In the genomic region with DNA sequence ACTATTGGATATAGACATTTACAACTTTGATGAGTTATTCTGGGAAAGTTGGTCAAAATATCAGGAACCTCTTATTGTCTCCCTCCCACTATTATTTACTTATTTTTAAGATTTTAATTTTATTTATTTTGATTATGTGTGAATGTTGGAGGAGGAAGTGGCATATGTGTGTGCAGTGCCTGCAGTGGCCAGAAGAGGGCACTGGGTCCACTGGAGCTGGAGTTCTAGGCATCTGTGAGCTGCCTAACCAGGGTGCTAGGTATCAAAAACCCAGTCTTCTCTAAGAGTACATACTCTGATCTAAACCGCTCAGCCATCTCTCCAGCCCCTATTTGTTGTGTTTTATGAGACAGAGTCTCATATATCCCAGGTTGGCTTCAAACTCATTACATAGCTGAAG, we compare ENCODE assay signal across 15 mouse cellular contexts. TPM values are rescaled to one million over a fixed set of nuclear protein-coding genes. Genes with fewer than 3 reads are reported as not detected.
DNase-seq lines count a peak whose midpoint lies in the region; ATAC-seq and TF ChIP-seq lines count a peak whose summit lies in the region.
"Had no signal": no experiment of that assay in that cellular context is flagged by ENCODE, and none has a peak within 500 bp of the region (broad histone marks: within the 10 kb centered on the region; RNA-seq: fewer than 3 reads in every experiment).

No protein-coding gene starts in this region.

- no peaks in the 10 kb centered on the region for H3K27me3 ChIP-seq in forebrain, postnatal 0 days (ENCODE audit: insufficient read depth, low read length)
- peaks cover 14% of the 10 kb centered on the region for H3K27me3 ChIP-seq in forebrain, embryonic 10.5 days (ENCODE audit: poor library complexity, severe bottlenecking)
- H3K27me3 ChIP-seq in Patski = no peaks in the 10 kb centered on the region

- peak; percentile 45 for TF ChIP-seq CTCF in forebrain, postnatal 0 days (IDR thresholded peaks at IDR 0.05; ENCODE audit: low read depth)
- TF ChIP-seq CTCF in Patski (IDR thresholded peaks at IDR 0.05) = peak; percentile 68

- H3K9ac ChIP-seq in forebrain, postnatal 0 days = no peak overlapping the region
- H3K9ac ChIP-seq: heart, embryonic 13.5 days; neural tube, embryonic 12.5 days had no signal

- 100% methylated on average over 1 of the region's 1 CpGs for WGBS in forebrain, postnatal 0 days
- 94% methylated on average over 1 of the region's 1 CpGs for WGBS in forebrain, embryonic 10.5 days

- in situ Hi-C loops in Patski (cut with MboI; ENCODE audit: low pct_unique_long_range_greater_than_20kb) = loop anchor here (5.0 kb wide), 1 partner anchor 166 kb away; no protein-coding TSS in a partner anchor

- DNase-seq in forebrain, postnatal 0 days = no peak
- DNase-seq in forebrain, embryonic 10.5 days (ENCODE audit: extremely low spot score, low spot score) = no peak
- peak; percentile 19 for DNase-seq in lung, postnatal 36 days
- no peak for DNase-seq in lung, postnatal 10 days
- no peak for DNase-seq in Patski (ENCODE audit: low read depth, low spot score)
- no peak for DNase-seq in yolk sac, embryonic 10.5 days (ENCODE audit: low spot score)
- DNase-seq: spleen, adult 18-20 months had no signal

- H3K27ac ChIP-seq in forebrain, postnatal 0 days (ENCODE audit: low read depth, low read length) = no peak overlapping the region
- no peak overlapping the region for H3K27ac ChIP-seq in forebrain, embryonic 10.5 days
- H3K27ac ChIP-seq: heart, embryonic 13.5 days; neural tube, embryonic 12.5 days had no signal

- POLR2A ChIA-PET in Patski (lab: Charles Lee) = interaction anchor here (1.8 kb wide), 1 partner anchor 18 kb away, joined by 5 read pairs; a partner anchor contains a TSS

- no peaks in the 10 kb centered on the region for H3K4me1 ChIP-seq in forebrain, postnatal 0 days (ENCODE audit: insufficient read depth)
- peaks cover 14% of the 10 kb centered on the region for H3K4me1 ChIP-seq in forebrain, embryonic 10.5 days

- no peak overlapping the region for H3K4me2 ChIP-seq in forebrain, postnatal 0 days (ENCODE audit: low read depth)
- H3K4me2 ChIP-seq: heart, embryonic 13.5 days; neural tube, embryonic 12.5 days had no signal

- ATAC-seq in forebrain, postnatal 0 days = no peak
- no peak for ATAC-seq in Patski
- ATAC-seq in megakaryocyte progenitor cell, adult 5-6 weeks (replicated peaks; ENCODE audit: poor library complexity) = peak; percentile 39
- no peak for ATAC-seq in granulocyte monocyte progenitor cell, adult 5-6 weeks (replicated peaks; ENCODE audit: poor library complexity, severe bottlenecking)
- ATAC-seq: forebrain, embryonic 16.5 days had no signal

- CTCF ChIA-PET in Patski (lab: Charles Lee) = interaction anchor here (0.8 to 7.8 kb wide), 3 partner anchors 9 to 71 kb away, joined by 3 to 43 read pairs (median 3); a partner anchor contains a TSS

- H3K36me3 ChIP-seq in forebrain, postnatal 0 days (ENCODE audit: insufficient read depth) = peaks cover 2% of the 10 kb centered on the region; the same call in 1 of the 2 replicates
- H3K36me3 ChIP-seq in forebrain, embryonic 10.5 days (replicated peaks) = no peaks in the 10 kb centered on the region

- H3K9me3 ChIP-seq in forebrain, postnatal 0 days (ENCODE audit: low read length) = no peaks in the 10 kb centered on the region
- H3K9me3 ChIP-seq in forebrain, embryonic 10.5 days = no peaks in the 10 kb centered on the region
- H3K9me3 ChIP-seq: heart, embryonic 13.5 days; neural tube, embryonic 12.5 days had no signal

- no peak overlapping the region for H3K4me3 ChIP-seq in forebrain, postnatal 0 days (ENCODE audit: low read depth, low read length)
- no peak overlapping the region for H3K4me3 ChIP-seq in forebrain, embryonic 10.5 days
- H3K4me3 ChIP-seq: heart, embryonic 13.5 days; neural tube, embryonic 12.5 days had no signal

RNA-seq across cellular contexts. Expression of a gene that starts 3.1 kb away (rescaled TPM):
- 18.9 and 22.2 TPM in 2 replicates for total RNA-seq in forebrain, postnatal 0 days (2014; rRNA removed)
- polyA plus RNA-seq in forebrain, postnatal 0 days (2015; fragmentation: Nextera tagmentation; extraction: Ambion mirVana) = 17.4 and 18.1 TPM in 2 replicates
- 12.2 and 12.5 TPM in 2 replicates for polyA plus RNA-seq in forebrain, embryonic 10.5 days (2016; fragmentation: Nextera tagmentation; extraction: Ambion mirVana)
- polyA plus RNA-seq in Patski (2021) = 13.4 TPM
- total RNA-seq in megakaryocyte progenitor cell, adult 5-6 weeks (2015) = 5.3 and 5.9 TPM in 2 replicates
- total RNA-seq in megakaryocyte progenitor cell, adult 5-6 weeks (2017) = 16.6 and 18.4 TPM in 2 replicates
- total RNA-seq in granulocyte monocyte progenitor cell, adult 5-6 weeks (2014; fragmentation: Nextera tagmentation) = 6.1 and 9.3 TPM in 2 replicates
- 16.5 and 19.5 TPM in 2 replicates for total RNA-seq in granulocyte monocyte progenitor cell, adult 5-6 weeks (2017)

RNA-seq across cellular contexts. Expression of a gene that starts 15.7 kb away (rescaled TPM):
- 0.86 and 1.0 TPM in 2 replicates for total RNA-seq in forebrain, postnatal 0 days (2014; rRNA removed)
- 0.48 and 1.0 TPM in 2 replicates for polyA plus RNA-seq in forebrain, postnatal 0 days (2015; fragmentation: Nextera tagmentation; extraction: Ambion mirVana)
- polyA plus RNA-seq in forebrain, embryonic 10.5 days (2016; fragmentation: Nextera tagmentation; extraction: Ambion mirVana) = 0.49 and 0.60 TPM in 2 replicates
- 0.12 TPM for polyA plus RNA-seq in Patski (2021)
- 0.22 TPM in 1 of 2 replicates, not detected in the other for total RNA-seq in megakaryocyte progenitor cell, adult 5-6 weeks (2015)
- total RNA-seq in megakaryocyte progenitor cell, adult 5-6 weeks (2017) = 0.07 TPM in 1 of 2 replicates, not detected in the other
- not detected in 2 replicates for total RNA-seq in granulocyte monocyte progenitor cell, adult 5-6 weeks (2014; fragmentation: Nextera tagmentation)
- total RNA-seq in granulocyte monocyte progenitor cell, adult 5-6 weeks (2017) = 0.26 and 6.3 TPM in 2 replicates

RNA-seq across cellular contexts. Expression of a gene that starts 18.0 kb away (rescaled TPM):
- total RNA-seq in forebrain, postnatal 0 days (2014; rRNA removed) = 77.8 and 78.3 TPM in 2 replicates
- 41.4 and 59.5 TPM in 2 replicates for polyA plus RNA-seq in forebrain, postnatal 0 days (2015; fragmentation: Nextera tagmentation; extraction: Ambion mirVana)
- polyA plus RNA-seq in forebrain, embryonic 10.5 days (2016; fragmentation: Nextera tagmentation; extraction: Ambion mirVana) = 112 and 114 TPM in 2 replicates
- polyA plus RNA-seq in Patski (2021) = 54.2 TPM
- total RNA-seq in megakaryocyte progenitor cell, adult 5-6 weeks (2015) = 74.5 and 80.7 TPM in 2 replicates
- total RNA-seq in megakaryocyte progenitor cell, adult 5-6 weeks (2017) = 131 and 179 TPM in 2 replicates
- 99.9 and 115 TPM in 2 replicates for total RNA-seq in granulocyte monocyte progenitor cell, adult 5-6 weeks (2014; fragmentation: Nextera tagmentation)
- 110 and 125 TPM in 2 replicates for total RNA-seq in granulocyte monocyte progenitor cell, adult 5-6 weeks (2017)

RNA-seq across cellular contexts. Expression of a gene that starts 37.2 kb away (rescaled TPM):
- not detected in 2 replicates for total RNA-seq in forebrain, postnatal 0 days (2014; rRNA removed)
- polyA plus RNA-seq in forebrain, postnatal 0 days (2015; fragmentation: Nextera tagmentation; extraction: Ambion mirVana) = not detected in 2 replicates
- not detected in 2 replicates for polyA plus RNA-seq in forebrain, embryonic 10.5 days (2016; fragmentation: Nextera tagmentation; extraction: Ambion mirVana)
- polyA plus RNA-seq in Patski (2021) = not detected
- total RNA-seq in megakaryocyte progenitor cell, adult 5-6 weeks (2015) = 0.05 TPM in 1 of 2 replicates, not detected in the other
- not detected in 2 replicates for total RNA-seq in megakaryocyte progenitor cell, adult 5-6 weeks (2017)
- total RNA-seq in granulocyte monocyte progenitor cell, adult 5-6 weeks (2014; fragmentation: Nextera tagmentation) = not detected in 2 replicates
- not detected in 2 replicates for total RNA-seq in granulocyte monocyte progenitor cell, adult 5-6 weeks (2017)
- total RNA-seq: ES-E14; left cerebral cortex, adult 8-10 months had no signal
- polyA plus RNA-seq: forebrain, embryonic 16.5 days; heart, embryonic 13.5 days; intestine, embryonic 14.5 days; neural tube, embryonic 12.5 days had no signal

RNA-seq across cellular contexts. Expression of a gene that starts 44.5 kb away (rescaled TPM):
- 228 and 329 TPM in 2 replicates for total RNA-seq in forebrain, postnatal 0 days (2014; rRNA removed)
- polyA plus RNA-seq in forebrain, postnatal 0 days (2015; fragmentation: Nextera tagmentation; extraction: Ambion mirVana) = 194 and 197 TPM in 2 replicates
- polyA plus RNA-seq in forebrain, embryonic 10.5 days (2016; fragmentation: Nextera tagmentation; extraction: Ambion mirVana) = 17.5 and 18.6 TPM in 2 replicates
- 0.05 TPM for polyA plus RNA-seq in Patski (2021)
- not detected in 2 replicates for total RNA-seq in megakaryocyte progenitor cell, adult 5-6 weeks (2015)
- 0.20 TPM in 1 of 2 replicates, not detected in the other for total RNA-seq in megakaryocyte progenitor cell, adult 5-6 weeks (2017)
- total RNA-seq in granulocyte monocyte progenitor cell, adult 5-6 weeks (2014; fragmentation: Nextera tagmentation) = not detected in 2 replicates
- not detected in 2 replicates for total RNA-seq in granulocyte monocyte progenitor cell, adult 5-6 weeks (2017)
